Mouse (Mus musculus): ENCODE results near the gene Gnptg. TPM values are rescaled to one million over a fixed set of nuclear protein-coding genes. Genes with fewer than 3 reads are reported as not detected.

The Gnptg gene
- polyA plus RNA-seq, 1 experiment from 2014 or later, result 57.2 TPM

- no peak overlapping the region for H3K4me2 ChIP-seq (replicated peaks; ENCODE audit: low read depth, low read length)
- no peaks in the 10 kb centered on the region for H3K9me3 ChIP-seq (ENCODE audit: control insufficient read depth, low read length)
- no peaks in the 10 kb centered on the region for H3K36me3 ChIP-seq (ENCODE audit: control insufficient read depth, insufficient read depth, low read length)
- DNase-seq (ENCODE audit: low spot score) (no peak), ATAC-seq (ENCODE audit: low FRiP score) (no peak)
- H3K4me3 ChIP-seq (ENCODE audit: low read depth, low read length), result no peak overlapping the region
- WGBS, result 91% methylated on average over 15 of the region's 15 CpGs
- H3K27me3 ChIP-seq (ENCODE audit: control insufficient read depth, insufficient read depth, low read length), result no peaks in the 10 kb centered on the region
- H3K4me1 ChIP-seq (replicated peaks; ENCODE audit: control insufficient read depth, insufficient read depth, low read length), result no peaks in the 10 kb centered on the region
- H3K27ac ChIP-seq (ENCODE audit: low read depth, low read length), result no peak overlapping the region
- no peak overlapping the region for H3K9ac ChIP-seq (ENCODE audit: low read depth, low read length)
Measured at GRCm38 (mm10) chr17:25219492-25220295, 20.2 kb downstream of the Gnptg start.

GRCm38 (mm10) chr17:25218967-25219366, 21.0 kb downstream of the Gnptg start:
- Histone ChIP-seq H3K36me3 (ENCODE audit: control insufficient read depth, insufficient read depth, low read length) (0 out of 2 replicates have a peak, but pooled peaks cover 2% of the 10 kb centered on the region), H3K4me3 (ENCODE audit: low read depth, low read length) (no peak overlapping the region), H3K27ac (ENCODE audit: low read depth, low read length) (no peak overlapping the region), H3K27me3 (ENCODE audit: control insufficient read depth, insufficient read depth, low read length) (no peaks in the 10 kb centered on the region), H3K4me1 (replicated peaks; ENCODE audit: control insufficient read depth, insufficient read depth, low read length) (no peaks in the 10 kb centered on the region), H3K4me2 (replicated peaks; ENCODE audit: low read depth, low read length) (no peak overlapping the region), H3K9ac (ENCODE audit: low read depth, low read length) (no peak overlapping the region), H3K9me3 (ENCODE audit: control insufficient read depth, low read length) (no peaks in the 10 kb centered on the region)
- ATAC-seq (ENCODE audit: low FRiP score), result no peak
- 92% methylated on average over 9 of the region's 9 CpGs for WGBS
- DNase-seq (ENCODE audit: low spot score), result no peak

GRCm38 (mm10) chr17:25215431-25215830, 24.5 kb downstream of the Gnptg start:
- no peak overlapping the region for H3K27ac ChIP-seq (ENCODE audit: low read depth, low read length)
- no peaks in the 10 kb centered on the region for H3K9me3 ChIP-seq (ENCODE audit: control insufficient read depth, low read length)
- ATAC-seq (ENCODE audit: low FRiP score), result no peak
- H3K36me3 ChIP-seq (ENCODE audit: control insufficient read depth, insufficient read depth, low read length), result 0 out of 2 replicates have a peak, but pooled peaks cover 2% of the 10 kb centered on the region
- no peak overlapping the region for H3K4me3 ChIP-seq (ENCODE audit: low read depth, low read length)
- H3K4me1 ChIP-seq (replicated peaks; ENCODE audit: control insufficient read depth, insufficient read depth, low read length), result no peaks in the 10 kb centered on the region
- no peak for DNase-seq (ENCODE audit: low spot score)
- H3K9ac ChIP-seq (ENCODE audit: low read depth, low read length), result no peak overlapping the region
- no peaks in the 10 kb centered on the region for H3K27me3 ChIP-seq (ENCODE audit: control insufficient read depth, insufficient read depth, low read length)
- no peak overlapping the region for H3K4me2 ChIP-seq (replicated peaks; ENCODE audit: low read depth, low read length)
- 89% methylated on average over 3 of the region's 3 CpGs for WGBS

GRCm38 (mm10) chr17:25211705-25212104, 28.2 kb downstream of the Gnptg start:
- H3K9ac ChIP-seq (ENCODE audit: low read depth, low read length), result no peak overlapping the region
- no peak overlapping the region for H3K27ac ChIP-seq (ENCODE audit: low read depth, low read length)
- H3K4me1 ChIP-seq (replicated peaks; ENCODE audit: control insufficient read depth, insufficient read depth, low read length), result no peaks in the 10 kb centered on the region
- H3K27me3 ChIP-seq (ENCODE audit: control insufficient read depth, insufficient read depth, low read length), result no peaks in the 10 kb centered on the region
- DNase-seq (ENCODE audit: low spot score) (no peak), ATAC-seq (ENCODE audit: low FRiP score) (no peak)
- no peak overlapping the region for H3K4me3 ChIP-seq (ENCODE audit: low read depth, low read length)
- WGBS, result 93% methylated on average over 4 of the region's 4 CpGs
- no peak overlapping the region for H3K4me2 ChIP-seq (replicated peaks; ENCODE audit: low read depth, low read length)
- no peaks in the 10 kb centered on the region for H3K9me3 ChIP-seq (ENCODE audit: control insufficient read depth, low read length)
- 0 out of 2 replicates have a peak, but pooled peaks cover 2% of the 10 kb centered on the region for H3K36me3 ChIP-seq (ENCODE audit: control insufficient read depth, insufficient read depth, low read length)

GRCm38 (mm10) chr17:25210680-25211466, 29.1 kb downstream of the Gnptg start:
- no peak for DNase-seq (ENCODE audit: low spot score)
- no peak overlapping the region for H3K27ac ChIP-seq (ENCODE audit: low read depth, low read length)
- no peak overlapping the region for H3K9ac ChIP-seq (ENCODE audit: low read depth, low read length)
- ATAC-seq (ENCODE audit: low FRiP score), result no peak
- 0 out of 2 replicates have a peak, but pooled peaks cover 2% of the 10 kb centered on the region for H3K36me3 ChIP-seq (ENCODE audit: control insufficient read depth, insufficient read depth, low read length)
- no peaks in the 10 kb centered on the region for H3K4me1 ChIP-seq (replicated peaks; ENCODE audit: control insufficient read depth, insufficient read depth, low read length)
- 90% methylated on average over 15 of the region's 15 CpGs for WGBS
- H3K9me3 ChIP-seq (ENCODE audit: control insufficient read depth, low read length), result no peaks in the 10 kb centered on the region
- no peaks in the 10 kb centered on the region for H3K27me3 ChIP-seq (ENCODE audit: control insufficient read depth, insufficient read depth, low read length)
- no peak overlapping the region for H3K4me3 ChIP-seq (ENCODE audit: low read depth, low read length)
- no peak overlapping the region for H3K4me2 ChIP-seq (replicated peaks; ENCODE audit: low read depth, low read length)

- Histone ChIP-seq H3K9ac (ENCODE audit: low read depth, low read length) (no peak overlapping the region), H3K9me3 (ENCODE audit: control insufficient read depth, low read length) (no peaks in the 10 kb centered on the region), H3K36me3 (ENCODE audit: control insufficient read depth, insufficient read depth, low read length) (0 out of 2 replicates have a peak, but pooled peaks cover 2% of the 10 kb centered on the region), H3K4me3 (ENCODE audit: low read depth, low read length) (no peak overlapping the region), H3K4me2 (replicated peaks; ENCODE audit: low read depth, low read length) (no peak overlapping the region), H3K27ac (ENCODE audit: low read depth, low read length) (no peak overlapping the region), H3K27me3 (ENCODE audit: control insufficient read depth, insufficient read depth, low read length) (no peaks in the 10 kb centered on the region), H3K4me1 (replicated peaks; ENCODE audit: control insufficient read depth, insufficient read depth, low read length) (no peaks in the 10 kb centered on the region)
- ATAC-seq (ENCODE audit: low FRiP score), result no peak
- DNase-seq (ENCODE audit: low spot score), result no peak
- 93% methylated on average over 4 of the region's 4 CpGs for WGBS
Measured at GRCm38 (mm10) chr17:25210006-25210405, 29.9 kb downstream of the Gnptg start.

- Histone ChIP-seq H3K27ac (ENCODE audit: low read depth, low read length) (no peak overlapping the region), H3K36me3 (ENCODE audit: control insufficient read depth, insufficient read depth, low read length) (0 out of 2 replicates have a peak, but pooled peaks cover 2% of the 10 kb centered on the region), H3K9ac (ENCODE audit: low read depth, low read length) (no peak overlapping the region), H3K9me3 (ENCODE audit: control insufficient read depth, low read length) (no peaks in the 10 kb centered on the region), H3K27me3 (ENCODE audit: control insufficient read depth, insufficient read depth, low read length) (no peaks in the 10 kb centered on the region), H3K4me2 (replicated peaks; ENCODE audit: low read depth, low read length) (no peak overlapping the region), H3K4me3 (ENCODE audit: low read depth, low read length) (no peak overlapping the region), H3K4me1 (replicated peaks; ENCODE audit: control insufficient read depth, insufficient read depth, low read length) (no peaks in the 10 kb centered on the region)
- WGBS, result 91% methylated on average over 4 of the region's 4 CpGs
- ATAC-seq (ENCODE audit: low FRiP score) (no peak), DNase-seq (ENCODE audit: low spot score) (no peak)
Measured at GRCm38 (mm10) chr17:25202401-25202800, 37.5 kb downstream of the Gnptg start.

GRCm38 (mm10) chr17:25189091-25189490, 50.8 kb downstream of the Gnptg start:
- Histone ChIP-seq H3K4me1 (replicated peaks; ENCODE audit: control insufficient read depth, insufficient read depth, low read length) (peaks cover 3% of the 10 kb centered on the region; the same call in 1 of the 2 replicates), H3K9ac (ENCODE audit: low read depth, low read length) (peak overlapping the region; percentile 86), H3K4me2 (replicated peaks; ENCODE audit: low read depth, low read length) (peak overlapping the region; percentile 86), H3K27me3 (ENCODE audit: control insufficient read depth, insufficient read depth, low read length) (no peaks in the 10 kb centered on the region), H3K9me3 (ENCODE audit: control insufficient read depth, low read length) (no peaks in the 10 kb centered on the region), H3K36me3 (ENCODE audit: control insufficient read depth, insufficient read depth, low read length) (no peaks in the 10 kb centered on the region), H3K4me3 (ENCODE audit: low read depth, low read length) (peak overlapping the region; percentile 85), H3K27ac (ENCODE audit: low read depth, low read length) (no peak overlapping the region)
- DNase-seq (ENCODE audit: low spot score) (no peak), ATAC-seq (ENCODE audit: low FRiP score) (no peak)
- WGBS, result 3% methylated on average over 16 of the region's 16 CpGs
